8 mouse cellular contexts compared by ENCODE assay signal in genomic region chr8:123514136-123514535, GRCm38 (mm10). TPM values are rescaled to one million over a fixed set of nuclear protein-coding genes. Genes with fewer than 3 reads are reported as not detected.
DNase-seq lines count a peak whose midpoint lies in the region; ATAC-seq and TF ChIP-seq lines count a peak whose summit lies in the region.

No protein-coding gene starts in this region.

- peak overlapping the region; percentile 73 for H3K4me2 ChIP-seq in liver, embryonic 15.5 days
- peak overlapping the region; percentile 97 for H3K4me2 ChIP-seq in stomach, postnatal 0 days (replicated peaks; ENCODE audit: low read depth)

- no peak for TF ChIP-seq CTCF in cerebellum, adult 2 months (IDR thresholded peaks at IDR 0.05; ENCODE audit: borderline replicate concordance, insufficient read depth, low read depth, low read length)
- no peak for TF ChIP-seq CTCF in testis, adult 2 months (IDR thresholded peaks at IDR 0.05; ENCODE audit: control insufficient read depth, insufficient read depth, insufficient replicate concordance, low read depth, low read length)
- TF ChIP-seq CTCF in stomach, postnatal 0 days (IDR thresholded peaks at IDR 0.05; ENCODE audit: low read depth) = no peak

- peak overlapping the region; percentile 78 for H3K4me3 ChIP-seq in cerebellum, adult 2 months (replicated peaks; ENCODE audit: insufficient read depth, low read depth, low read length)
- H3K4me3 ChIP-seq in testis, adult 2 months (ENCODE audit: control insufficient read depth, low read depth, low read length) = peak overlapping the region; percentile 77
- H3K4me3 ChIP-seq in liver, embryonic 15.5 days (replicated peaks) = no peak overlapping the region
- peak overlapping the region; percentile 57; the same call in 1 of the 2 replicates for H3K4me3 ChIP-seq in stomach, postnatal 0 days (ENCODE audit: low read depth, low read length)

- DNase-seq in cerebellum, adult 2 months = no peak
- DNase-seq in cerebellum, adult 11-12 months = no peak
- DNase-seq in testis, postnatal 14 days (ENCODE audit: low spot score) = no peak
- no peak for DNase-seq in stomach, postnatal 0 days (ENCODE audit: low spot score)
- DNase-seq in frontal cortex, postnatal 36 days (ENCODE audit: low spot score in 2 of 2) = no peak
- no peak for DNase-seq in ovary, adult 18-20 months (ENCODE audit: low spot score)

- no peaks in the 10 kb centered on the region for H3K27me3 ChIP-seq in cerebellum, adult 2 months (ENCODE audit: control insufficient read depth, insufficient read depth, low read length)
- H3K27me3 ChIP-seq in testis, adult 2 months (ENCODE audit: control insufficient read depth, insufficient read depth, low read length) = no peaks in the 10 kb centered on the region; the same call in 1 of the 2 replicates
- peaks cover 73% of the 10 kb centered on the region for H3K27me3 ChIP-seq in liver, embryonic 15.5 days
- H3K27me3 ChIP-seq in stomach, postnatal 0 days (ENCODE audit: control insufficient read depth, insufficient read depth, low read length) = peaks cover 8% of the 10 kb centered on the region; the same call in 1 of the 2 replicates

- TF ChIP-seq EP300 in stomach, postnatal 0 days (optimal IDR thresholded peaks at IDR 0.05) = no peak

- no peak for TF ChIP-seq POLR2A in cerebellum, adult 2 months (IDR thresholded peaks at IDR 0.05; ENCODE audit: borderline replicate concordance, insufficient read depth, low read length)
- no peak for TF ChIP-seq POLR2A in testis, adult 2 months (IDR thresholded peaks at IDR 0.05; ENCODE audit: control insufficient read depth, low read depth, low read length)

- H3K9me3 ChIP-seq in liver, embryonic 15.5 days (replicated peaks) = no peaks in the 10 kb centered on the region
- no peaks in the 10 kb centered on the region for H3K9me3 ChIP-seq in stomach, postnatal 0 days (ENCODE audit: control insufficient read depth, low read length)

- no peak overlapping the region for H3K27ac ChIP-seq in cerebellum, adult 2 months (ENCODE audit: insufficient read depth, low read length)
- no peak overlapping the region for H3K27ac ChIP-seq in testis, adult 2 months (ENCODE audit: control insufficient read depth, insufficient read depth, low read depth, low read length)
- H3K27ac ChIP-seq in liver, embryonic 15.5 days (replicated peaks) = no peak overlapping the region
- H3K27ac ChIP-seq in stomach, postnatal 0 days (replicated peaks) = no peak overlapping the region

- no peaks in the 10 kb centered on the region for H3K36me3 ChIP-seq in testis, adult 2 months (ENCODE audit: control insufficient read depth, insufficient read depth, low read length)
- no peaks in the 10 kb centered on the region for H3K36me3 ChIP-seq in liver, embryonic 15.5 days (replicated peaks)
- H3K36me3 ChIP-seq in stomach, postnatal 0 days (ENCODE audit: control insufficient read depth, insufficient read depth, low read length) = 0 out of 2 replicates have a peak, but pooled peaks cover under 1% of the 10 kb centered on the region

- H3K4me1 ChIP-seq in cerebellum, adult 2 months (ENCODE audit: control insufficient read depth, insufficient read depth, low read length) = peaks cover 2% of the 10 kb centered on the region; the same call in 1 of the 2 replicates
- H3K4me1 ChIP-seq in testis, adult 2 months (ENCODE audit: control insufficient read depth, insufficient read depth, low read length) = peaks cover 18% of the 10 kb centered on the region
- H3K4me1 ChIP-seq in liver, embryonic 15.5 days (replicated peaks) = peaks cover 27% of the 10 kb centered on the region
- no peaks in the 10 kb centered on the region; the same call in 1 of the 2 replicates for H3K4me1 ChIP-seq in stomach, postnatal 0 days (replicated peaks; ENCODE audit: control insufficient read depth, insufficient read depth)

- WGBS in cerebellum, adult 2 months = 3% methylated on average over 9 of the region's 9 CpGs
- WGBS in liver, embryonic 15.5 days (ENCODE audit: insufficient replicate concordance) = 4% methylated on average over 9 of the region's 9 CpGs
- 3% methylated on average over 9 of the region's 9 CpGs for WGBS in stomach, postnatal 0 days

- ATAC-seq in liver, embryonic 15.5 days (ENCODE audit: insufficient read depth) = no peak
- ATAC-seq in stomach, postnatal 0 days (ENCODE audit: low FRiP score, low TSS enrichment) = no peak

- no peak overlapping the region for H3K9ac ChIP-seq in liver, embryonic 15.5 days
- peak overlapping the region; percentile 56; the same call in 1 of the 2 replicates for H3K9ac ChIP-seq in stomach, postnatal 0 days (ENCODE audit: low read length)

RNA-seq across cellular contexts. Expression of gene Dbndd1, which starts 1.1 kb away (rescaled TPM):
- polyA plus RNA-seq in cerebellum, adult 2 months (2012; rRNA removed) = 39.5 and 39.7 TPM in 2 replicates
- 51.9 and 52.5 TPM in 2 replicates for polyA plus RNA-seq in testis, adult 2 months (2012; rRNA removed)
- polyA plus RNA-seq in liver, embryonic 15.5 days (2015; fragmentation: Nextera tagmentation; extraction: Ambion mirVana) = 0.24 TPM in 2 replicates
- polyA plus RNA-seq in stomach, postnatal 0 days (2015; fragmentation: Nextera tagmentation; extraction: Ambion mirVana) = 0.89 and 1.4 TPM in 2 replicates

RNA-seq across cellular contexts. Expression of gene Gas8, which starts 4.5 kb away (rescaled TPM):
- 40.7 and 42.9 TPM in 2 replicates for polyA plus RNA-seq in cerebellum, adult 2 months (2012; rRNA removed)
- polyA plus RNA-seq in testis, adult 2 months (2012; rRNA removed) = 54.7 and 55.3 TPM in 2 replicates
- polyA plus RNA-seq in liver, embryonic 15.5 days (2015; fragmentation: Nextera tagmentation; extraction: Ambion mirVana) = 3.3 and 3.8 TPM in 2 replicates
- 10.6 and 11.3 TPM in 2 replicates for polyA plus RNA-seq in stomach, postnatal 0 days (2015; fragmentation: Nextera tagmentation; extraction: Ambion mirVana)

RNA-seq across cellular contexts. Expression of gene Afg3l1, which starts 36.4 kb away (rescaled TPM):
- polyA plus RNA-seq in cerebellum, adult 2 months (2012; rRNA removed) = 28.2 and 32.5 TPM in 2 replicates
- polyA plus RNA-seq in testis, adult 2 months (2012; rRNA removed) = 29.5 and 30.4 TPM in 2 replicates
- polyA plus RNA-seq in liver, embryonic 15.5 days (2015; fragmentation: Nextera tagmentation; extraction: Ambion mirVana) = 22.2 and 24.2 TPM in 2 replicates
- 28.1 and 28.4 TPM in 2 replicates for polyA plus RNA-seq in stomach, postnatal 0 days (2015; fragmentation: Nextera tagmentation; extraction: Ambion mirVana)

Comparison
In these comparisons a context has a peak if more than half of its experiments do, and no peak if none do; other contexts are left out.
1. RNA of gene Dbndd1, which starts 1.1 kb away (polyA plus RNA-seq): 51.9 to 52.5 TPM in testis, adult 2 months and 39.5 to 39.7 TPM in cerebellum, adult 2 months; 0.89 to 1.4 TPM in stomach, postnatal 0 days and 0.24 TPM in liver, embryonic 15.5 days; every median in the first group is over 10 times any median in the second.